Mouse (Mus musculus): ENCODE results near the gene Arhgap22. TPM values are rescaled to one million over a fixed set of nuclear protein-coding genes. Genes with fewer than 3 reads are reported as not detected.
A peak's percentile ranks its signal among the peaks of the same experiment; 100 is the strongest.

Gene Arhgap22
- total RNA-seq, 2 experiments from 2014 or later: 4.2 to 5.6 TPM

GRCm38 (mm10) chr14:33362122-33362521 is 148.3 kb downstream of the Arhgap22 start:
- intact Hi-C loops (cut with DNase I): no loop called here
- DNase-seq: no peak

- no peak for DNase-seq
- intact Hi-C loops (cut with DNase I): no loop called here
Measured at GRCm38 (mm10) chr14:33362807-33363206, 149.0 kb downstream of the Arhgap22 start.

GRCm38 (mm10) chr14:33363611-33364010 is 149.8 kb downstream of the Arhgap22 start:
- intact Hi-C loops (cut with DNase I): no loop called here
- no peak for DNase-seq

GRCm38 (mm10) chr14:33364061-33364460 is 150.2 kb downstream of the Arhgap22 start:
- DNase-seq: no peak
- intact Hi-C loops (cut with DNase I): no loop called here

GRCm38 (mm10) chr14:33366891-33367777 is 153.3 kb downstream of the Arhgap22 start:
- intact Hi-C loops (cut with DNase I): no loop called here

GRCm38 (mm10) chr14:33369375-33369774 is 155.5 kb downstream of the Arhgap22 start:
- no peak for DNase-seq

More at GRCm38 (mm10) chr14:33366891-33367777, 153.3 kb downstream of the Arhgap22 start:
- peak; percentile 43 for DNase-seq

GRCm38 (mm10) chr14:33370056-33370455 is 156.2 kb downstream of the Arhgap22 start:
- DNase-seq: no peak
- intact Hi-C loops (cut with DNase I): loop anchor here (5.0 kb wide), 1 partner anchor 58 kb away; no protein-coding TSS in a partner anchor

More at GRCm38 (mm10) chr14:33369375-33369774, 155.5 kb downstream of the Arhgap22 start:
- intact Hi-C loops (cut with DNase I): no loop called here

GRCm38 (mm10) chr14:33371248-33371647 is 157.4 kb downstream of the Arhgap22 start:
- intact Hi-C loops (cut with DNase I): loop anchor here (5.0 kb wide), 1 partner anchor 59 kb away; no protein-coding TSS in a partner anchor
- peak; percentile 79 for DNase-seq

- DNase-seq: no peak
Measured at GRCm38 (mm10) chr14:33373271-33373670, 159.4 kb downstream of the Arhgap22 start.

GRCm38 (mm10) chr14:33374089-33374488 is 160.3 kb downstream of the Arhgap22 start:
- no peak for DNase-seq
- intact Hi-C loops (cut with DNase I): loop anchor here (5.0 kb wide), 1 partner anchor 62 kb away; no protein-coding TSS in a partner anchor

More at GRCm38 (mm10) chr14:33373271-33373670, 159.4 kb downstream of the Arhgap22 start:
- intact Hi-C loops (cut with DNase I): loop anchor here (5.0 kb wide), 1 partner anchor 61 kb away; no protein-coding TSS in a partner anchor

- intact Hi-C loops (cut with DNase I): no loop called here
- DNase-seq: no peak
Measured at GRCm38 (mm10) chr14:33377211-33377610, 163.4 kb downstream of the Arhgap22 start.

- no peak for DNase-seq
- intact Hi-C loops (cut with DNase I): no loop called here
Measured at GRCm38 (mm10) chr14:33378723-33379122, 164.9 kb downstream of the Arhgap22 start.

- peak; percentile 47 for DNase-seq
Measured at GRCm38 (mm10) chr14:33380830-33381457, 167.1 kb downstream of the Arhgap22 start.

GRCm38 (mm10) chr14:33398065-33398860 is 184.4 kb downstream of the Arhgap22 start:
- intact Hi-C loops (cut with DNase I): no loop called here
- no peak for DNase-seq

More at GRCm38 (mm10) chr14:33380830-33381457, 167.1 kb downstream of the Arhgap22 start:
- intact Hi-C loops (cut with DNase I): no loop called here

- no peak for DNase-seq
- intact Hi-C loops (cut with DNase I): no loop called here
Measured at GRCm38 (mm10) chr14:33400019-33400418, 186.2 kb downstream of the Arhgap22 start.

GRCm38 (mm10) chr14:33402331-33402730 is 188.5 kb downstream of the Arhgap22 start:
- intact Hi-C loops (cut with DNase I): no loop called here
- no peak for DNase-seq

GRCm38 (mm10) chr14:33415746-33416145 is 201.9 kb downstream of the Arhgap22 start:
- DNase-seq: no peak
- intact Hi-C loops (cut with DNase I): no loop called here

GRCm38 (mm10) chr14:33418311-33418909 is 204.6 kb downstream of the Arhgap22 start:
- no peak for DNase-seq
- intact Hi-C loops (cut with DNase I): no loop called here

Measured in left cerebral cortex, postnatal 4 days (tissue).